Mouse (Mus musculus) C2C12 (cell line): ENCODE results near the gene Gng13. TPM values are rescaled to one million over a fixed set of nuclear protein-coding genes. Genes with fewer than 3 reads are reported as not detected.

Source experiments
- H3K27me3 ChIP-seq: one replicate; pipeline ENCODE4 v1.6.1; 2011; ENCODE audit not compliant: control insufficient read depth, insufficient read depth, insufficient read length
- H3K36me3 ChIP-seq: one replicate; pipeline ENCODE4 v1.6.1; 2011; ENCODE audit not compliant: control insufficient read depth, insufficient read depth
- H3K4me3 ChIP-seq: one replicate; pipeline ENCODE4 v1.5.1; 2011; ENCODE audit warnings: mild to moderate bottlenecking, control low read depth; ENCODE audit not compliant: poor library complexity, insufficient read depth, severe bottlenecking
- H3K79me2 ChIP-seq: one replicate; pipeline ENCODE4 v1.6.1; 2011; ENCODE audit not compliant: control insufficient read depth, insufficient read depth
- H3K79me3 ChIP-seq: one replicate; pipeline ENCODE4 v1.6.1; 2011; ENCODE audit warnings: low read depth, control low read depth
- H3ac ChIP-seq: one replicate; pipeline ENCODE3; 2011; ENCODE audit warnings: low read depth; ENCODE audit not compliant: control insufficient read depth, insufficient read length
- CEBPB ChIP-seq: IDR thresholded peaks from one replicate; pipeline ENCODE4 v1.6.1; 2011; ENCODE audit warnings: low read depth, mild to moderate bottlenecking, control low read depth, moderate library complexity
- CTCF ChIP-seq: IDR thresholded peaks from one replicate; pipeline ENCODE4 v1.5.1; 2011; ENCODE audit not compliant: control insufficient read depth, insufficient read depth, insufficient read length
- FOSL1 ChIP-seq: IDR thresholded peaks from one replicate; pipeline ENCODE4 v1.8.0; 2011; ENCODE audit warnings: mild to moderate bottlenecking, low read length; ENCODE audit not compliant: poor library complexity, insufficient read depth, severe bottlenecking
- MAX ChIP-seq: IDR thresholded peaks from one replicate; pipeline ENCODE4 v1.6.1; 2011; ENCODE audit warnings: mild to moderate bottlenecking, control low read depth
- MYOD1 ChIP-seq: IDR thresholded peaks from one replicate; pipeline ENCODE4 v1.6.1; 2011; ENCODE audit warnings: low read depth; ENCODE audit not compliant: control insufficient read depth, insufficient read length
- MYOG ChIP-seq: IDR thresholded peaks from one replicate; pipeline ENCODE4 v1.6.1; 2011; ENCODE audit not compliant: control insufficient read depth, insufficient read length; ENCODE audit errors: extremely low read depth
- USF1 ChIP-seq: IDR thresholded peaks from one replicate; pipeline ENCODE4 v1.6.1; 2011; ENCODE audit warnings: low read depth, mild to moderate bottlenecking, control low read depth, moderate library complexity
- long read RNA-seq, 2 experiments: library from polyadenylated mRNA; unstranded; transcript quantifications; one replicate each; pipeline ENCODE4 v2.0.0; 2019 to 2020
- polyA plus RNA-seq: library from polyadenylated mRNA; unstranded; fragments of >200 nt; fragmentation: generic; extraction: Trizol; gene quantifications from one replicate; pipeline ENCODE4 v1.2.1, GENCODE M21; 2012; ENCODE audit warnings: missing spikeins

The Gng13 gene
- polyA plus RNA-seq: not detected
- long read RNA-seq, experiment 1, partial matches to known transcripts: 0 of 1 reads
- long read RNA-seq, experiment 1, other reads (novel, unspliced or antisense): 0 of 1 reads
- long read RNA-seq, experiment 2: 0 reads

- H3K79me2 ChIP-seq: no peaks in the 10 kb centered on the region
- H3K36me3 ChIP-seq: no peaks in the 10 kb centered on the region
- H3K4me3 ChIP-seq: no peak within 1 kb of the TSS
- TF ChIP-seq USF1 (no peak), FOSL1 (no peak), CTCF (no peak), MAX (no peak), MYOG (no peak), MYOD1 (no peak), CEBPB (no peak)
- no peaks in the 10 kb centered on the region for H3K79me3 ChIP-seq
- H3ac ChIP-seq: no peak within 1 kb of the TSS
- peaks cover 9% of the 10 kb centered on the region for H3K27me3 ChIP-seq
Measured at GRCm38 (mm10) chr17:25716711-25717637, at the start of gene Gng13. TSS of gene Gng13 (plus strand) at chr17:25717171.

- H3K79me3 ChIP-seq: no peaks in the 10 kb centered on the region
- H3K27me3 ChIP-seq: peaks cover 33% of the 10 kb centered on the region
- no peak overlapping the region for H3K4me3 ChIP-seq
- H3K36me3 ChIP-seq: no peaks in the 10 kb centered on the region
- TF ChIP-seq MYOG (no peak), MYOD1 (no peak), CTCF (no peak), USF1 (no peak), CEBPB (no peak), FOSL1 (no peak), MAX (no peak)
- no peak overlapping the region for H3ac ChIP-seq
- no peaks in the 10 kb centered on the region for H3K79me2 ChIP-seq
Measured at GRCm38 (mm10) chr17:25668481-25669055, 48.4 kb upstream of the Gng13 start.

GRCm38 (mm10) chr17:25672982-25673381 is 44.0 kb upstream of the Gng13 start:
- Histone ChIP-seq H3K27me3 (peaks cover 20% of the 10 kb centered on the region), H3K36me3 (no peaks in the 10 kb centered on the region), H3K79me3 (no peaks in the 10 kb centered on the region), H3K79me2 (no peaks in the 10 kb centered on the region), H3ac (no peak overlapping the region), H3K4me3 (no peak overlapping the region)
- TF ChIP-seq USF1: no peak
- no peak for TF ChIP-seq MYOG
- TF ChIP-seq CTCF: no peak
- TF ChIP-seq FOSL1: no peak
- TF ChIP-seq MYOD1: no peak
- no peak for TF ChIP-seq MAX
- no peak for TF ChIP-seq CEBPB

GRCm38 (mm10) chr17:25677969-25678368 is 39.0 kb upstream of the Gng13 start:
- Histone ChIP-seq H3K27me3 (peaks cover 29% of the 10 kb centered on the region), H3K4me3 (no peak overlapping the region), H3K79me2 (no peaks in the 10 kb centered on the region), H3K36me3 (no peaks in the 10 kb centered on the region), H3K79me3 (no peaks in the 10 kb centered on the region), H3ac (no peak overlapping the region)
- TF ChIP-seq FOSL1: no peak
- TF ChIP-seq CEBPB: no peak
- no peak for TF ChIP-seq MYOG

- Histone ChIP-seq H3K79me2 (no peaks in the 10 kb centered on the region), H3K79me3 (no peaks in the 10 kb centered on the region), H3K36me3 (no peaks in the 10 kb centered on the region), H3K4me3 (no peak overlapping the region), H3ac (no peak overlapping the region), H3K27me3 (peaks cover 42% of the 10 kb centered on the region)
- TF ChIP-seq CEBPB (no peak), MYOG (no peak)
Measured at GRCm38 (mm10) chr17:25679818-25680217, 37.2 kb upstream of the Gng13 start.
